In the genomic region with DNA sequence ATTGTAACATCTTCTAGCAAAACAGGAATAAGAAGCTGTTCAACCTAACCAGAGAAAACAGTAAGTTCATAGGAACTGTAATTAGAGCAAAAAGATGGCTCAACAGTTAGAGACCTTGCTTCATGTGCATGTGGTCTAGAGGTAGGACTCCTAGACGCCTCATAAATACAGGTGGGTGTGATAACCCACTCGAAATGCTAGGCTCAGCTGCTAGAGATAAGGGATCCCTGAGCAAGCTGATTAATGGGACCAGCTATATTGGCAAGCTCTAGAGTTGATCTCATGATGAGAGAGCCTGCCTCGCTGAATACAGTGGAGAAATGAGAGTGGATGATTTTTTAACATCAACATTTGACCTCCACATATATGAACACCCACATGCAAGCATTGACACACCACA, we compare ENCODE assay signal across 19 mouse cellular contexts.
"Had no signal": no experiment of that assay in that cellular context is flagged by ENCODE, and none has a peak within 500 bp of the region (broad histone marks: within the 10 kb centered on the region; RNA-seq: fewer than 3 reads in every experiment).

No protein-coding gene starts in this region.

- H3K4me2 ChIP-seq: intestine, embryonic 15.5 days; lung, embryonic 15.5 days; midbrain, embryonic 12.5 days; midbrain, embryonic 15.5 days; neural tube, embryonic 12.5 days; neural tube, embryonic 15.5 days had no signal

- H3K27ac ChIP-seq: intestine, embryonic 15.5 days; kidney, postnatal 0 days; left cerebral cortex, adult 2 months; lung, embryonic 15.5 days; midbrain, embryonic 12.5 days; midbrain, embryonic 15.5 days; neural tube, embryonic 12.5 days; neural tube, embryonic 15.5 days had no signal

- H3K9ac ChIP-seq: intestine, embryonic 15.5 days; lung, embryonic 15.5 days; midbrain, embryonic 12.5 days; midbrain, embryonic 15.5 days; neural tube, embryonic 12.5 days; neural tube, embryonic 15.5 days had no signal

- H3K27me3 ChIP-seq: intestine, embryonic 15.5 days; lung, embryonic 15.5 days; midbrain, embryonic 12.5 days; midbrain, embryonic 15.5 days; neural tube, embryonic 12.5 days; neural tube, embryonic 15.5 days had no signal

- H3K4me3 ChIP-seq: intestine, embryonic 15.5 days; left cerebral cortex, adult 2 months; lung, embryonic 15.5 days; midbrain, embryonic 12.5 days; midbrain, embryonic 15.5 days; neural tube, embryonic 12.5 days; neural tube, embryonic 15.5 days had no signal

- ATAC-seq: hindbrain, embryonic 16.5 days; intestine, embryonic 15.5 days; midbrain, embryonic 15.5 days had no signal

- H3K4me1 ChIP-seq: intestine, embryonic 15.5 days; lung, embryonic 15.5 days; midbrain, embryonic 12.5 days; midbrain, embryonic 15.5 days; neural tube, embryonic 12.5 days; neural tube, embryonic 15.5 days had no signal

- H3K36me3 ChIP-seq: intestine, embryonic 15.5 days; midbrain, embryonic 15.5 days had no signal

- H3K9me3 ChIP-seq: intestine, embryonic 15.5 days; lung, embryonic 15.5 days; midbrain, embryonic 12.5 days; midbrain, embryonic 15.5 days; neural tube, embryonic 12.5 days; neural tube, embryonic 15.5 days had no signal

- DNase-seq: kidney, adult 18-20 months; kidney, postnatal 25 days; layer of hippocampus, postnatal 36 days; lung, adult 18-20 months; lung, postnatal 10 days; lung, postnatal 36 days; right cerebral cortex, adult 18-20 months; right cerebral cortex, postnatal 14 days; spleen, adult 18-20 months; thymus, postnatal 25 days had no signal
